Mouse (Mus musculus) left cerebral cortex, postnatal 36 days (tissue): ENCODE measurements at regions not wholly inside any gene's neighbourhood (a gene's known extent, or its start where the extent isn't known, plus 50 kb on each side); places are given as distances from the start of the nearest gene placed in this dataset.
"Not testable (repeated sequence)": the region's sequence is repeated elsewhere in the genome, so short reads cannot be mapped to it uniquely, and the experiment has no call there.

Source experiments
- DNase-seq, 2 experiments: peaks; one replicate each; pipeline ENCODE4 v3.0.0; 2021 to 2022; ENCODE audit warnings: low spot score in 2 of 2, mixed read lengths in 1 of 2
- intact Hi-C: fragments of 180-260 bp; cut with DNase I; formaldehyde crosslinking; loops from one replicate; pipeline ENCODE4 v1.15.1; 2025

DNA sequence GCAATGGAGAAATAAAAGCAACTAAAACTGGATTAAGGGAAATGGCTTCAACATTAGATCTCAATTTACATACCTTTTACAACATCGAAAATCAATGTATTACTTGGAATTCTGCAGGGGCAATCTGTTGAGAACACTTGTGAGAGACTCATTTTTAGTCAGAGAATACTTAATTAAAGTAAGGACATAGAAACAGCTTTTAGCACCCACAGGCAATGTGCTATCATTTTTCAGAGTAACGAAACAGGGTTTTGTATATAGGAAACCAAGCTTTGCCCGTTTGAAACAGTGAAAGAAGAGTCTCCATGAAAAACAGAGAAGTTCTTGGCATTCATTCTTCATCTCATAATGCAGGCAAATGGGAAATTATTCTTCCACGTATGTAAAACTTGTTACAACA lies 196.4 kb downstream of the Tdrd3 start:
- DNase-seq = no peak
- intact Hi-C loops = no loop called here

- intact Hi-C loops = no loop called here
- no peak for DNase-seq
These were observed 203.1 kb downstream of the Tdrd3 start for GRCm38 (mm10) chr14:87619368-87620035.

GRCm38 (mm10) chr14:87631078-87631813 lies 214.8 kb downstream of the Tdrd3 start:
- no peak for DNase-seq
- intact Hi-C loops = no loop called here

DNA sequence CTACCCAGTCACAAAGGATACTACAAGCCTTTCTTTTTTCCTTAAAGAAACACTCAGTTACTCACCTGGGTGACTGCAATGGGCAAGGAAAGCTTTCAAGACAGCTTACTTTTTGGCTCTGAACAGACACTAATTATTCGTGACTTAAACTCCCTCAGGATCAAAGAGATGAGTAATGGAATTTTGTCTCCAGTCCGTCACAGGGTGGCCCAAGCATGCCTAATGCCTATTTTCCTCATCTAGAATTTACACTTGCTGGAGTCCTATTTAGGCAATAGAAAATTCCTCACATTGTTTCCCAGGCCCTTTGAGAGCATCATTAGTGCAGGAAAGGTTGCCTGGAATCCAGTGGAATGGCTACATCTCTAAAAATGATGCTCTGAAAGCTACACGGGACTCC lies 218.2 kb downstream of the Tdrd3 start:
- intact Hi-C loops = no loop called here
- DNase-seq = no peak

- no peak for DNase-seq
- intact Hi-C loops = no loop called here
These were observed 220.7 kb downstream of the Tdrd3 start for GRCm38 (mm10) chr14:87637131-87637530.

- intact Hi-C loops = no loop called here
- no peak for DNase-seq
These were observed 251.5 kb downstream of the Tdrd3 start for GRCm38 (mm10) chr14:87667910-87668309.

DNA sequence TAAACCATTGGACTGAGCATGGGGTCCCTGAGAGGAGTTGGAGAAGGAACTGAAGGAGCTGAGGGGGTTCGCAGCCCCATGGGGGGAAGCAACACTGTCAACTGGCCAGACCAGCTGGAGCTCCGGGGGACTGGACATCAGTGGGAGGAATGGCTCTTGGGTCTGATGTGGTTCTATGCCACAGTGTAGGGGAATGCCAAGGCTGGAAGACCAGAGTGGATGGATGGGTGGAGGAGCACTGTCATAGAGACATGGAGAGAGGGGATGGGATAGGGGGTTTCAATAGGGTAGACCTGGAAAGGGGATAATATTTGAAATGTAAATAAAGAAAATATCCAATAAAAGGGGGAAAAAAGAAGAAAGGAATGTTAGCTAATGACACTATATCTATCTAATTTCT lies 253.1 kb downstream of the Tdrd3 start:
- intact Hi-C loops = no loop called here
- no peak for DNase-seq

DNA sequence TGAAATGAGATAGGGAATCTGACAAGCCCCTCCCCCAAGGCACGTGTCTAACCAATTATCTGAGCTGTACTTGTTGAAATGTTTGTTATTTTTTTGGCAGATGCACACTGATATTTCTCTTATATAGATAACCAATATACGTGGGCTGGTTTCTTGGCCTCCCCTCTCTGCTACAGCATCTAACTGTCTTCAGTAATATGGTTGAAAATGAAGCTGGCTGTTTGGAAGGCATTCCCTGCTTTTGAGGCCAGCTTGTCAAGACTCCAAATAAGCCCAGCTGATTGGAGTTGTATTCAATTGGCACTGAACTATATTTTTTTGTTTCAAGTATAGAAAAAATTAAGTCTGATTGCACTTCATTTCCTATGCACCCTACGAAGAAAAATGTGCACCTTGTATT lies 264.3 kb downstream of the Tdrd3 start:
- no peak for DNase-seq
- intact Hi-C loops = no loop called here

GRCm38 (mm10) chr14:87683091-87683806 lies 266.8 kb downstream of the Tdrd3 start:
- intact Hi-C loops, DNase-seq: not testable (repeated sequence)

DNA sequence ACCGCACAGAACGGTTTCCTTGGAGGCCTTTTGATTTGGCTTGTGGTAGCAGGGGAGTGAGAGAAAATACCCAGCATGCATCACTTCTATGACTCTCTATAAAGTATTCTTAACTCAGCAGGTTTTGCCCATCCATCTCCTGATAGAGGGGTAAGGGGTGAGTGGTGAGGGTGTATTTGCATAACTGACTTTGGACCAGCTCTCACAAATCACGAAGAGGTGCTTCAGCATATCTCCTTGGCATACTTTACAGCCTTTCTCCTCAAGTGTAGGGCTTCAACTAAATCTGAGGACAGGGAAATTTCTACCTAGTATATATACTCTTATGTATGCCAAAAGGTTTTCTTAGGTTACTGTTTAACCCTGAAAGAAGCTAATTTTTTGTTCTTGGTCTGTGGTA lies 273.4 kb downstream of the Tdrd3 start:
- no peak for DNase-seq
- intact Hi-C loops = no loop called here

GRCm38 (mm10) chr14:87736456-87736855 lies 320.0 kb downstream of the Tdrd3 start:
- DNase-seq = no peak
- intact Hi-C loops = no loop called here

DNA sequence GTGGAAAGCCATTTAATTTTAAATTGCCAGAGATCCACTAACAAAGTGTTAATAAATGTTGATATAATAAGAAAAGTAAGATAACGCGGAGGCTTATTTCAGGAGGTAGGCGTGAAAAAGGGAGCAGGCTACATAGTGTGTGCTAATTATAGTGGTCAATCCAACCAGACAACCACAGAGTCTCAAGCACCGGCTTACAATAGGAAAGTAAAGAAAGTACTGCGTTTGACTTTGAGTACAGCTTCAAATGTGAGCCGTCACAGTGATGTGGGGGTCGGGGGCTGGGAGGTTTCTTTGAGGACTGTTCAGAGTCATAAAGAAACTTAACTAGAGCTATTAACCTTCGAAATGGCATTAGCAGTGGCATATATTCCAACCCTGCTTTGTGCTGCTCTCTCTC lies 329.1 kb downstream of the Tdrd3 start:
- intact Hi-C loops = no loop called here
- DNase-seq = no peak

GRCm38 (mm10) chr14:87746011-87746410 lies 329.6 kb downstream of the Tdrd3 start:
- no peak for DNase-seq
- intact Hi-C loops = no loop called here

DNA sequence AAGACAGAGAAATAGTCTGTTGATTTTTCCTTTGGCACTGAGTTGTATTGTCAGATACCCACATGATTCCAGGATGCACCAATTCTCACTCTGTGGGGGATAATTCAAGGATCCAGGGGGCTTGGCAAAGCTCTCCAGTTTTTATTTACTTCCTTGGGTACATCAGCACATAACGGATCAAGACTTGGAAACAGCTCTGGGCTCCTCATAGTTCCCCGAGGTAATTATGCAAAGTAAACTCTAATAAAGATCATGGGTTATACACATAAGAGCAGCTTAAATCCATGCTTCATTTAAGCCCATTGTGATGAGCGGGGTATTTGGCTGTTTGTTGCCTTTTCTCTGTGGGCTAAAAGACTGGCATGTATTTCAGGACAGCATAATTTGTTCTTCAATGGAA lies 332.6 kb downstream of the Tdrd3 start:
- DNase-seq = no peak
- intact Hi-C loops = no loop called here

DNA sequence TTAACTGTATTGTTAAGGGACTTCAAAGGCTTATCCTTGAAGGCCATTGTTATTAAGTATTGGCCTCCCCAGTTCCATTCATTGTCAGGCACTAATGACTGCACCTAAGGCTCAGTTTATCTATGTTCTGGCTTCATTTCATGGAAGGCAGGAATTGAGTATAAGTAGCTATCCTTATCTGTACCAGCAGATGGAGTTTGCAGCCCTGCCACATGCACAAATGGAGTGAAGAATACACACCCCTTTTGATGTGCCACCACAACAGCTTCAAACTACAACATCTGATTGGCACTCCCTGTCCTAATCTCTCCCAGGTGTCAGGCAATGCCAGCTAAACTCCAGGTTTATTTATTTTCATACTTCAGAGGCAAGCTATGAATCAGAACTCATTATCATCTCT lies 333.3 kb downstream of the Tdrd3 start:
- intact Hi-C loops = no loop called here
- no peak for DNase-seq

DNA sequence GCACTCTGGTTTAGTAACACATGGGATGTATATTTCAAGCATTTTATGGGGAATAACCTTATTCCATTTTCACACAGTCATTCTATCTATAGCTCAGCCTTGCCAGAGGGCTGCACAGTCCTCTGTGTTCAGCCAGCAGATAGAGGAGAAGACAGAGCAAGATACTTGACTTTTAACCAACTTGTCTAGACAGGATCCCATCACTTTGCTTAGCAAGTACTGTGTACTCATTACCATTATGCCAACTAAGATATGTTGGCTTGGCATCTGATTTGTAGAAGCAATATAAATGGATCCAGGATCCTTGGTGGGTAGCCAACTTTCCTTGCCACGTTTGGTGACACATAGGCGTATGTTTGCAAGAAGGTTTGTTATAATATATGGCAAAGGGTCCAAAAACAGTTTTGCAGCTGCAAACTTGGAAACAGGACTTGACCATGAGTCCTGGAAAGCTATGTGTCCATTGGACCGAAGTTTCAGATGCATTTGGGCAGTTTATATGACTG lies 334.3 kb downstream of the Tdrd3 start:
- intact Hi-C loops = no loop called here

GRCm38 (mm10) chr14:87754744-87755143 lies 338.3 kb downstream of the Tdrd3 start:
- no peak for DNase-seq
- intact Hi-C loops = no loop called here

More for the DNA sequence above, 334.3 kb downstream of the Tdrd3 start:
- DNase-seq = no peak

DNA sequence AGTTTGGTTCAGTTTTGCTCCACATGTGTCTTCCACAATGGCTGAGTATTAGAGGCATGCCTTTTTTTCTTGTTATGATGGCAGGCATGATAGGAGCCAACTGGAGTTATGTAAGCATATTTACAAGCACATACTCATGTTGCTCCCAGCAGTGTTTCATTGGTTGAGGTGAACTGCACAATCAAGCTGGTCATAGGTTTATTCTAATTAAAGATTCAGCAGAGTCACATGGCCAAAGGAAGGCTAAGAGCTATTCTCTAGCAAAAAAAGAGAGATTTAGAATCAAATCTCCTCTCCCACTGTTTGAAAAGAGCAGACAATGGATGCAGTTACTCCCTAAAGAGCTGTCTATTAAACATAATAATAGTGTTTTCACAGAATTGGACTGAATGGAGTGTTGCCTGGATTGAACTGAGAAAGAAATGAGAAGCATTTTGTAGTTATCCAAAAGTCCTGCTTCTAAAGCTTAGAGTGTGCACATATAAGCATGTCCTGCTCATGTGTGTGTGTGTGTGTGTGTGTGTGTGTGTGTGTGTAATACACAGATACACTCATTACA lies 359.0 kb downstream of the Tdrd3 start:
- intact Hi-C loops = no loop called here
- DNase-seq = no peak

GRCm38 (mm10) chr14:87799803-87800202 lies 383.4 kb downstream of the Tdrd3 start:
- intact Hi-C loops = loop anchor here (1.0 kb wide), 1 partner anchor 11 kb away; no protein-coding TSS in a partner anchor
- DNase-seq = no peak

- intact Hi-C loops = not testable (repeated sequence)
These were observed 393.2 kb downstream of the Tdrd3 start for GRCm38 (mm10) chr14:87809664-87810063.

More at GRCm38 (mm10) chr14:87809664-87810063, 393.2 kb downstream of the Tdrd3 start:
- not testable (repeated sequence) for DNase-seq
